Mouse (Mus musculus): Measurements from ENCODE around the gene Tango6. TPM values are rescaled to one million over a fixed set of nuclear protein-coding genes. Genes with fewer than 3 reads are reported as not detected.

Gene Tango6
- total and polyA plus RNA-seq, 2 experiments from 2014 or later, result 4.0 to 13.5 TPM

DNA sequence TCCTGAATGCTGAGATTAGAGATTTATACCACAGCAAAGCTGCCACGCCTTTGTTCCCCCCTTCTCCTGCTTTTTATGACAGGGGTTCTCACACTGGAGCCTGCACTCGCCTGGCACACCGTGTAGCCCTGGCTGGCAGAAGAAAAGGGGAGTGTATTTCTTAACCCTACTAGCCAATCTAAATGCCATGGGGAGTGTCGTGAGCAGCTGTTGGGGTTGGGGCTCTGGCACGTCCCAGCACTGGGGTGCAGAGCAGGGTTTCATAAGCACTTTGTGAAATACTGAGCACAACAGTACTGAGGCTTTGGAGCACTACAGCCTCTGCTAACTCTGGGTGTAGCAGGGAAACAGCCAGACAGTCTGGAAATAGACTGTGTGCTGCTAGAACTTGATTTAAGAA is 216.6 kb downstream of the Tango6 start:
- Histone ChIP-seq H3K27me3 (ENCODE audit: control insufficient read depth, insufficient read depth, low read length) (no peaks in the 10 kb centered on the region), H3K9ac (replicated peaks; ENCODE audit: low read depth, low read length) (no peak overlapping the region), H3K4me3 (ENCODE audit: low read depth, low read length) (no peak overlapping the region), H3K4me1 (ENCODE audit: control insufficient read depth, insufficient read depth) (no peaks in the 10 kb centered on the region), H3K9me3 (replicated peaks; ENCODE audit: control insufficient read depth, low read length) (no peaks in the 10 kb centered on the region), H3K27ac (ENCODE audit: low read depth) (no peak overlapping the region), H3K36me3 (replicated peaks; ENCODE audit: control insufficient read depth, insufficient read depth, low read length) (peaks cover 94% of the 10 kb centered on the region), H3K4me2 (ENCODE audit: low read depth, low read length) (no peak overlapping the region)
- ATAC-seq (ENCODE audit: insufficient read depth, low read depth) (no peak), DNase-seq (ENCODE audit: low spot score) (no peak)
- WGBS, result 94% methylated on average over 5 of the region's 5 CpGs
- TF ChIP-seq EP300 (IDR thresholded peaks at IDR 0.05; ENCODE audit: low read depth), result no peak
- TF ChIP-seq CTCF (IDR thresholded peaks at IDR 0.05; ENCODE audit: low read depth), result no peak

Other genes with a start within 250 kb of the Tango6 start
- gene 6030452D12Rik, start 182.5 kb upstream of the Tango6 start, total RNA-seq (2014; rRNA removed; ENCODE audit: low replicate concordance), result not detected in 2 replicates
- not detected in 2 replicates for gene 6030452D12Rik, start 182.5 kb upstream of the Tango6 start, polyA plus RNA-seq (2015; fragmentation: Nextera tagmentation; extraction: Ambion mirVana)
- gene Cdh3, start 172.2 kb upstream of the Tango6 start, total RNA-seq (2014; rRNA removed; ENCODE audit: low replicate concordance), result 9.2 and 11.4 TPM in 2 replicates
- gene Cdh3, start 172.2 kb upstream of the Tango6 start, polyA plus RNA-seq (2015; fragmentation: Nextera tagmentation; extraction: Ambion mirVana), result 4.3 and 4.5 TPM in 2 replicates
- gene Gm10073, start 109.6 kb upstream of the Tango6 start, total RNA-seq (2014; rRNA removed; ENCODE audit: low replicate concordance), result 70.8 and 80.8 TPM in 2 replicates
- gene Gm10073, start 109.6 kb upstream of the Tango6 start, polyA plus RNA-seq (2015; fragmentation: Nextera tagmentation; extraction: Ambion mirVana), result 6.2 and 6.5 TPM in 2 replicates
- gene Cdh1, start 79.7 kb upstream of the Tango6 start, total RNA-seq (2014; rRNA removed; ENCODE audit: low replicate concordance), result 1.2 and 1.9 TPM in 2 replicates
- 0.19 and 0.52 TPM in 2 replicates for gene Cdh1, start 79.7 kb upstream of the Tango6 start, polyA plus RNA-seq (2015; fragmentation: Nextera tagmentation; extraction: Ambion mirVana)
- 2.5 and 4.6 TPM in 2 replicates for gene Has3, start 187.2 kb downstream of the Tango6 start, total RNA-seq (2014; rRNA removed; ENCODE audit: low replicate concordance)
- gene Has3, start 187.2 kb downstream of the Tango6 start, polyA plus RNA-seq (2015; fragmentation: Nextera tagmentation; extraction: Ambion mirVana), result 0.11 and 0.14 TPM in 2 replicates
- gene Utp4, start 210.6 kb downstream of the Tango6 start, total RNA-seq (2014; rRNA removed; ENCODE audit: low replicate concordance), result 18.9 and 30.6 TPM in 2 replicates
- 26.0 and 29.1 TPM in 2 replicates for gene Utp4, start 210.6 kb downstream of the Tango6 start, polyA plus RNA-seq (2015; fragmentation: Nextera tagmentation; extraction: Ambion mirVana)